Mouse (Mus musculus) neural tube, embryonic 15.5 days (tissue): ENCODE measurements around the gene Edrf1. TPM values are rescaled to one million over a fixed set of nuclear protein-coding genes. Genes with fewer than 3 reads are reported as not detected.

ENCODE experiments used
- ATAC-seq: fragments of 200-750 bp; cut with Nextera tagmentation; 2 replicates; pipeline ENCODE4 v1.8.0; 2017; ENCODE audit warnings: mild to moderate bottlenecking, moderate TSS enrichment, moderate library complexity; ENCODE audit not compliant: low FRiP score
- H3K27ac ChIP-seq: fragments of 300-500 bp; sonication (generic); replicated peaks from 2 replicates; pipeline ENCODE4 v1.5.1; 2015; ENCODE audit warnings: mild to moderate bottlenecking, inconsistent platforms
- H3K27me3 ChIP-seq: fragments of 300-500 bp; sonication (generic); replicated peaks from 2 replicates; pipeline ENCODE4 v1.6.1; 2015; ENCODE audit warnings: inconsistent platforms
- H3K36me3 ChIP-seq: fragments of 300-500 bp; sonication (generic); 2 replicates; pipeline ENCODE4 v1.6.1; 2015; ENCODE audit warnings: inconsistent platforms
- H3K4me1 ChIP-seq: fragments of 300-500 bp; sonication (generic); 2 replicates; pipeline ENCODE4 v1.6.1; 2015; ENCODE audit warnings: inconsistent platforms
- H3K4me2 ChIP-seq: fragments of 300-500 bp; sonication (generic); 2 replicates; pipeline ENCODE4 v1.6.1; 2015; ENCODE audit warnings: inconsistent platforms, mild to moderate bottlenecking, moderate library complexity
- H3K4me3 ChIP-seq: fragments of 300-500 bp; sonication (generic); replicated peaks from 2 replicates; pipeline ENCODE4 v1.5.1; 2015; ENCODE audit warnings: mild to moderate bottlenecking, inconsistent platforms
- H3K9ac ChIP-seq: fragments of 300-500 bp; sonication (generic); replicated peaks from 2 replicates; pipeline ENCODE4 v1.6.1; 2015; ENCODE audit warnings: mild to moderate bottlenecking, inconsistent platforms
- H3K9me3 ChIP-seq: fragments of 300-500 bp; sonication (generic); replicated peaks from 2 replicates; pipeline ENCODE4 v1.6.1; 2016; ENCODE audit warnings: inconsistent platforms
- WGBS: fragments of 180-500 bp; shearing (Covaris S2); methylation state at CpG from one replicate; pipeline ENCODE4 v1.1.7; 2015; ENCODE audit warnings: mixed read lengths; 5-methylcytosine and 5-hydroxymethylcytosine counted together
- polyA plus RNA-seq: library from polyadenylated mRNA; unstranded; fragments of >200 nt; fragmentation: Nextera tagmentation; extraction: Ambion mirVana; gene quantifications from 2 replicates; pipeline ENCODE4 v1.2.1, GENCODE M21; 2015

The Edrf1 gene
- polyA plus RNA-seq, 1 experiment from 2014 or later, result 17.8 TPM

- Histone ChIP-seq H3K9ac (no peak overlapping the region), H3K4me1 (no peaks in the 10 kb centered on the region), H3K27ac (no peak overlapping the region), H3K27me3 (no peaks in the 10 kb centered on the region), H3K9me3 (no peaks in the 10 kb centered on the region), H3K4me3 (no peak overlapping the region), H3K4me2 (no peak overlapping the region), H3K36me3 (peaks cover 17% of the 10 kb centered on the region)
- over 99% methylated on average over 7 of the region's 7 CpGs for WGBS
- ATAC-seq, result no peak
These were observed 64.0 kb downstream of the Edrf1 start for GRCm38 (mm10) chr7:133701366-133701765.

- peaks cover 12% of the 10 kb centered on the region for H3K36me3 ChIP-seq
- H3K4me1 ChIP-seq, result no peaks in the 10 kb centered on the region
- WGBS, result 94% methylated on average over 10 of the region's 10 CpGs
These were observed 65.0 kb downstream of the Edrf1 start for GRCm38 (mm10) chr7:133702333-133702732.

DNA sequence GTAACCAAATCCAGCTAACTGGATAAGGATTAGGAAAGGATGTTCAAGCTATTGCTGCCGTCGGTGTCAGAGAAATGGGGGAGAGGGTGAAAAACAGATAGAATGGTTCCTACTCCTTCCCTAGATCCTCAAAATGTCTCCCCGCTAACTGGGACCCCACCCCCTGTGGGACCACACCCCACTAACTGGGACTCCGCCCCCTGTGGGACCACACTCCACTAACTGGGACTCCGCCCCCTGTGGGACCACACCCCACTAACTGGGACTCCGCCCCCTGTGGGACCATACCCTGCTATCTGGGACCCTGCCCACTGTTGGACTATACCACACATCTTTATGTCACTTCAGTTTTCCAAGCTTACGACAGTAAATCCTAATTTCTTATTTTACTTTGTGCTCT is 66.6 kb downstream of the Edrf1 start:
- Histone ChIP-seq H3K4me1 (peaks cover 7% of the 10 kb centered on the region), H3K36me3 (peaks cover 11% of the 10 kb centered on the region), H3K4me2 (no peak overlapping the region), H3K4me3 (no peak overlapping the region), H3K9me3 (no peaks in the 10 kb centered on the region), H3K9ac (no peak overlapping the region), H3K27me3 (no peaks in the 10 kb centered on the region), H3K27ac (no peak overlapping the region)
- 93% methylated on average over 7 of the region's 7 CpGs for WGBS
- no peak for ATAC-seq

More at GRCm38 (mm10) chr7:133702333-133702732, 65.0 kb downstream of the Edrf1 start:
- no peak overlapping the region for H3K9ac ChIP-seq
- no peaks in the 10 kb centered on the region for H3K9me3 ChIP-seq
- no peak overlapping the region for H3K4me2 ChIP-seq
- H3K27me3 ChIP-seq, result no peaks in the 10 kb centered on the region
- no peak overlapping the region for H3K4me3 ChIP-seq
- no peak overlapping the region for H3K27ac ChIP-seq
- no peak for ATAC-seq

- no peak for ATAC-seq
- Histone ChIP-seq H3K4me1 (peaks cover 22% of the 10 kb centered on the region), H3K36me3 (peaks cover 3% of the 10 kb centered on the region; the same call in 1 of the 2 replicates), H3K27ac (no peak overlapping the region), H3K4me2 (no peak overlapping the region), H3K9ac (no peak overlapping the region), H3K9me3 (no peaks in the 10 kb centered on the region), H3K27me3 (no peaks in the 10 kb centered on the region), H3K4me3 (no peak overlapping the region)
- 87% methylated on average over 2 of the region's 2 CpGs for WGBS
These were observed 70.0 kb downstream of the Edrf1 start for GRCm38 (mm10) chr7:133707301-133707700.

- Histone ChIP-seq H3K27me3 (no peaks in the 10 kb centered on the region), H3K27ac (no peak overlapping the region), H3K9ac (no peak overlapping the region), H3K36me3 (peaks cover 78% of the 10 kb centered on the region), H3K4me3 (no peak overlapping the region), H3K9me3 (no peaks in the 10 kb centered on the region), H3K4me2 (no peak overlapping the region), H3K4me1 (peaks cover 7% of the 10 kb centered on the region; the same call in 1 of the 2 replicates)
- no peak for ATAC-seq
- 90% methylated on average over 4 of the region's 4 CpGs for WGBS
These were observed 78.0 kb downstream of the Edrf1 start for GRCm38 (mm10) chr7:133715387-133715786.

DNA sequence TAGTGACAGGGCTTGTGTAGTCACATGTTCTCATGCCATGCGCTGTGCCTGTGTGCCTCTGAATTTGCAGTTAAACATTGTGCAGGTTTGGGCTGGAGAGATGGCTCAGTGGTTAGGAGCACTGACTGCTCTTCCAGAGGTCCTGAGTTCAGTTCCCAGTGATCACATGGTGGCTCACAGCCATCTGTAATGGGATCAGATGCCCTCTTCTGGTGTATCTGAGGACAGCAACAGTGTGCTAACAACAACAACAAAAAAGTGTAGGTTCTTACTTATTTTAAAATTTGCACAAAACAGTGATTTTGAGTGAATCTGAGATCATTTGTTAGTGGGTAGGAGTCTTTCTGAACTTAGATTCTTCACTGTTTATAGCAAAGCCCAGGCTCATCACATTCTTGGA is 81.2 kb downstream of the Edrf1 start:
- H3K9me3 ChIP-seq, result no peaks in the 10 kb centered on the region
- no peaks in the 10 kb centered on the region for H3K4me1 ChIP-seq
- H3K36me3 ChIP-seq, result peaks cover 98% of the 10 kb centered on the region
- no peak overlapping the region for H3K27ac ChIP-seq
- H3K27me3 ChIP-seq, result no peaks in the 10 kb centered on the region
- H3K9ac ChIP-seq, result no peak overlapping the region
- WGBS, result 97% methylated on average over 1 of the region's 1 CpGs
- no peak overlapping the region for H3K4me2 ChIP-seq
- no peak overlapping the region for H3K4me3 ChIP-seq
- ATAC-seq, result no peak

- H3K9me3 ChIP-seq, result no peaks in the 10 kb centered on the region
- H3K27me3 ChIP-seq, result no peaks in the 10 kb centered on the region
- ATAC-seq, result no peak
- H3K4me1 ChIP-seq, result no peaks in the 10 kb centered on the region
- peaks cover 87% of the 10 kb centered on the region for H3K36me3 ChIP-seq
- H3K4me3 ChIP-seq, result no peak overlapping the region
- H3K4me2 ChIP-seq, result no peak overlapping the region
- H3K27ac ChIP-seq, result no peak overlapping the region
- no peak overlapping the region for H3K9ac ChIP-seq
- WGBS, result 87% methylated on average over 11 of the region's 11 CpGs
These were observed 83.3 kb downstream of the Edrf1 start for GRCm38 (mm10) chr7:133720616-133721015.

Other genes starting within 250 kb of the Edrf1 start
- gene Tex36, start 35.4 kb upstream of the Edrf1 start, polyA plus RNA-seq, result not detected in 2 replicates
- not detected in 2 replicates for gene Mmp21, start 42.5 kb downstream of the Edrf1 start, polyA plus RNA-seq
- gene Bccip, start 71.8 kb downstream of the Edrf1 start, polyA plus RNA-seq, result 103 and 109 TPM in 2 replicates
- gene Uros, start 72.5 kb downstream of the Edrf1 start, polyA plus RNA-seq, result 51.3 and 52.2 TPM in 2 replicates
- gene Fank1, start 139.3 kb downstream of the Edrf1 start, polyA plus RNA-seq, result 2.8 and 3.5 TPM in 2 replicates
- gene Dhx32, start 145.2 kb downstream of the Edrf1 start, polyA plus RNA-seq, result 37.4 and 38.2 TPM in 2 replicates